Mouse (Mus musculus): ENCODE results near the gene Tbc1d22a. TPM values are rescaled to one million over a fixed set of nuclear protein-coding genes. Genes with fewer than 3 reads are reported as not detected.

Gene Tbc1d22a
- polyA plus RNA-seq, 1 experiment = 12.8 TPM

GRCm38 (mm10) chr15:86471136-86471535 is 256.9 kb downstream of the Tbc1d22a start:
- no peak for TF ChIP-seq POLR2A (IDR thresholded peaks at IDR 0.05; ENCODE audit: low read depth, low read length)
- TF ChIP-seq CTCF (IDR thresholded peaks at IDR 0.05; ENCODE audit: borderline replicate concordance, insufficient read depth, low read length) = no peak
- Histone ChIP-seq H3K4me3 (ENCODE audit: insufficient read depth, low read length) (no peak overlapping the region), H3K27ac (ENCODE audit: insufficient read depth, low read length) (no peak overlapping the region), H3K4me1 (ENCODE audit: control insufficient read depth, insufficient read depth, low read length) (no peaks in the 10 kb centered on the region)

- TF ChIP-seq CTCF (IDR thresholded peaks at IDR 0.05; ENCODE audit: borderline replicate concordance, insufficient read depth, low read length) (no peak), POLR2A (IDR thresholded peaks at IDR 0.05; ENCODE audit: low read depth, low read length) (no peak)
- Histone ChIP-seq H3K27ac (ENCODE audit: insufficient read depth, low read length) (no peak overlapping the region), H3K4me1 (ENCODE audit: control insufficient read depth, insufficient read depth, low read length) (0 out of 2 replicates have a peak, but pooled peaks cover 3% of the 10 kb centered on the region), H3K4me3 (ENCODE audit: insufficient read depth, low read length) (no peak overlapping the region)
Measured at GRCm38 (mm10) chr15:86473473-86473872, 259.2 kb downstream of the Tbc1d22a start.

GRCm38 (mm10) chr15:86474951-86475350 is 260.7 kb downstream of the Tbc1d22a start:
- Histone ChIP-seq H3K4me1 (ENCODE audit: control insufficient read depth, insufficient read depth, low read length) (0 out of 2 replicates have a peak, but pooled peaks cover 4% of the 10 kb centered on the region), H3K4me3 (ENCODE audit: insufficient read depth, low read length) (no peak overlapping the region), H3K27ac (ENCODE audit: insufficient read depth, low read length) (no peak overlapping the region)
- TF ChIP-seq POLR2A (IDR thresholded peaks at IDR 0.05; ENCODE audit: low read depth, low read length) (no peak), CTCF (IDR thresholded peaks at IDR 0.05; ENCODE audit: borderline replicate concordance, insufficient read depth, low read length) (no peak)

GRCm38 (mm10) chr15:86476483-86476882 is 262.2 kb downstream of the Tbc1d22a start:
- H3K4me3 ChIP-seq (ENCODE audit: insufficient read depth, low read length) = no peak overlapping the region
- H3K4me1 ChIP-seq (ENCODE audit: control insufficient read depth, insufficient read depth, low read length) = 0 out of 2 replicates have a peak, but pooled peaks cover 4% of the 10 kb centered on the region
- TF ChIP-seq CTCF (IDR thresholded peaks at IDR 0.05; ENCODE audit: borderline replicate concordance, insufficient read depth, low read length) = no peak
- TF ChIP-seq POLR2A (IDR thresholded peaks at IDR 0.05; ENCODE audit: low read depth, low read length) = no peak
- no peak overlapping the region for H3K27ac ChIP-seq (ENCODE audit: insufficient read depth, low read length)

GRCm38 (mm10) chr15:86477032-86477431 is 262.8 kb downstream of the Tbc1d22a start:
- Histone ChIP-seq H3K4me1 (ENCODE audit: control insufficient read depth, insufficient read depth, low read length) (0 out of 2 replicates have a peak, but pooled peaks cover 4% of the 10 kb centered on the region), H3K4me3 (ENCODE audit: insufficient read depth, low read length) (no peak overlapping the region), H3K27ac (ENCODE audit: insufficient read depth, low read length) (no peak overlapping the region)
- TF ChIP-seq POLR2A (IDR thresholded peaks at IDR 0.05; ENCODE audit: low read depth, low read length) = no peak
- TF ChIP-seq CTCF (IDR thresholded peaks at IDR 0.05; ENCODE audit: borderline replicate concordance, insufficient read depth, low read length) = no peak

GRCm38 (mm10) chr15:86477471-86477992 is 263.3 kb downstream of the Tbc1d22a start:
- Histone ChIP-seq H3K4me1 (ENCODE audit: control insufficient read depth, insufficient read depth, low read length) (0 out of 2 replicates have a peak, but pooled peaks cover 4% of the 10 kb centered on the region), H3K4me3 (ENCODE audit: insufficient read depth, low read length) (no peak overlapping the region), H3K27ac (ENCODE audit: insufficient read depth, low read length) (no peak overlapping the region)
- TF ChIP-seq POLR2A (IDR thresholded peaks at IDR 0.05; ENCODE audit: low read depth, low read length) (no peak), CTCF (IDR thresholded peaks at IDR 0.05; ENCODE audit: borderline replicate concordance, insufficient read depth, low read length) (no peak)

- H3K4me1 ChIP-seq (ENCODE audit: control insufficient read depth, insufficient read depth, low read length) = 0 out of 2 replicates have a peak, but pooled peaks cover 4% of the 10 kb centered on the region
- H3K27ac ChIP-seq (ENCODE audit: insufficient read depth, low read length) = no peak overlapping the region
- TF ChIP-seq POLR2A (IDR thresholded peaks at IDR 0.05; ENCODE audit: low read depth, low read length) = no peak
- no peak for TF ChIP-seq CTCF (IDR thresholded peaks at IDR 0.05; ENCODE audit: borderline replicate concordance, insufficient read depth, low read length)
Measured at GRCm38 (mm10) chr15:86478685-86479502, 264.6 kb downstream of the Tbc1d22a start.

GRCm38 (mm10) chr15:86482362-86482761 is 268.1 kb downstream of the Tbc1d22a start:
- no peak for TF ChIP-seq POLR2A (IDR thresholded peaks at IDR 0.05; ENCODE audit: low read depth, low read length)
- no peak for TF ChIP-seq CTCF (IDR thresholded peaks at IDR 0.05; ENCODE audit: borderline replicate concordance, insufficient read depth, low read length)
- H3K27ac ChIP-seq (ENCODE audit: insufficient read depth, low read length) = no peak overlapping the region
- H3K4me1 ChIP-seq (ENCODE audit: control insufficient read depth, insufficient read depth, low read length) = 0 out of 2 replicates have a peak, but pooled peaks cover 4% of the 10 kb centered on the region
- H3K4me3 ChIP-seq (ENCODE audit: insufficient read depth, low read length) = no peak overlapping the region

More at GRCm38 (mm10) chr15:86478685-86479502, 264.6 kb downstream of the Tbc1d22a start:
- H3K4me3 ChIP-seq (ENCODE audit: insufficient read depth, low read length) = no peak overlapping the region

GRCm38 (mm10) chr15:86485815-86486214 is 271.6 kb downstream of the Tbc1d22a start:
- H3K27ac ChIP-seq (ENCODE audit: insufficient read depth, low read length) = no peak overlapping the region
- H3K4me1 ChIP-seq (ENCODE audit: control insufficient read depth, insufficient read depth, low read length) = no peaks in the 10 kb centered on the region
- H3K4me3 ChIP-seq (ENCODE audit: insufficient read depth, low read length) = no peak overlapping the region
- TF ChIP-seq CTCF (IDR thresholded peaks at IDR 0.05; ENCODE audit: borderline replicate concordance, insufficient read depth, low read length) (no peak), POLR2A (IDR thresholded peaks at IDR 0.05; ENCODE audit: low read depth, low read length) (no peak)

- no peak for TF ChIP-seq POLR2A (IDR thresholded peaks at IDR 0.05; ENCODE audit: low read depth, low read length)
- no peak overlapping the region for H3K4me3 ChIP-seq (ENCODE audit: insufficient read depth, low read length)
- H3K27ac ChIP-seq (ENCODE audit: insufficient read depth, low read length) = no peak overlapping the region
- H3K4me1 ChIP-seq (ENCODE audit: control insufficient read depth, insufficient read depth, low read length) = no peaks in the 10 kb centered on the region
Measured at GRCm38 (mm10) chr15:86487359-86487758, 273.1 kb downstream of the Tbc1d22a start.
